Mouse (Mus musculus): Measurements from ENCODE around the gene Gdf15.

DNA sequence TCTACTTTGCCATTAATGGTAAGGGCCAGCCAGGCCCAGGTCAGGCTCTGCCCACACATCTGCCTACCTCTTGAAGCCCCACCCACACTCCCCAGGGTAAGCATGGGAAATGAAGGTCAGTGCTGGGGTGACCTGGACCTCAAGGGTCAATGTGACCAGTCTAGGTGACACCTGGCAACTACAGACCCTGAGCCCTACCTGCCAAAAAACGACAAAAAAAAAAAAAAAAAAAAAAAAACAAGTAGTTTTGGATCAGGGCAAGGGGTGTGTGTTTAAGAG, 15.8 kb upstream of the Gdf15 start:
- TF ChIP-seq CTCF (conservative IDR thresholded peaks at IDR 0.05; ENCODE audit: insufficient read depth, insufficient read length, low read depth, low read length) (no peak), POLR2A (IDR thresholded peaks at IDR 0.05; ENCODE audit: low read depth, low read length) (no peak)
